Mouse (Mus musculus) lung, postnatal 4 days (tissue): Measurements from ENCODE around the gene Poldip3.
A peak's percentile ranks its signal among the peaks of the same experiment; 100 is the strongest.

ENCODE experiments used
- DNase-seq, 2 experiments: peaks; one replicate each; pipeline ENCODE4 v3.0.0; 2021

Gene Poldip3

GRCm38 (mm10) chr15:83164971-83165471 lies 15.8 kb upstream of the Poldip3 start:
- peak; percentile 75 to 84 for DNase-seq

GRCm38 (mm10) chr15:83162818-83163485 lies 13.8 kb upstream of the Poldip3 start:
- no peak for DNase-seq

GRCm38 (mm10) chr15:83162001-83162400 lies 12.8 kb upstream of the Poldip3 start:
- DNase-seq = no peak

- DNase-seq = no peak
These were observed 12.0 kb upstream of the Poldip3 start for GRCm38 (mm10) chr15:83161062-83161748.

GRCm38 (mm10) chr15:83160561-83160960 lies 11.4 kb upstream of the Poldip3 start:
- no peak for DNase-seq

- no peak for DNase-seq
These were observed 10.6 kb upstream of the Poldip3 start for GRCm38 (mm10) chr15:83159823-83160222.

- DNase-seq = no peak
These were observed 9.5 kb upstream of the Poldip3 start for GRCm38 (mm10) chr15:83158587-83159160.

- DNase-seq = no peak
These were observed 8.5 kb upstream of the Poldip3 start for GRCm38 (mm10) chr15:83157667-83158064.

GRCm38 (mm10) chr15:83156929-83157666 lies 7.9 kb upstream of the Poldip3 start:
- DNase-seq = peak; percentile 76 to 86

- DNase-seq = no peak
These were observed 6.7 kb upstream of the Poldip3 start for GRCm38 (mm10) chr15:83155672-83156419.

GRCm38 (mm10) chr15:83154309-83154708 lies 5.1 kb upstream of the Poldip3 start:
- DNase-seq = no peak

GRCm38 (mm10) chr15:83150694-83151093 lies 1.5 kb upstream of the Poldip3 start:
- no peak for DNase-seq

- no peak for DNase-seq
These were observed 874 bp upstream of the Poldip3 start for GRCm38 (mm10) chr15:83150073-83150442.

GRCm38 (mm10) chr15:83148801-83149195 lies 386 bp downstream of the Poldip3 start:
- no peak for DNase-seq

GRCm38 (mm10) chr15:83148395-83148794 lies 789 bp downstream of the Poldip3 start:
- DNase-seq = no peak

- DNase-seq = no peak
These were observed 3.6 kb downstream of the Poldip3 start for GRCm38 (mm10) chr15:83145541-83145940.

- DNase-seq = no peak
These were observed 6.3 kb downstream of the Poldip3 start for GRCm38 (mm10) chr15:83142861-83143260.

GRCm38 (mm10) chr15:83135654-83136053 lies 13.5 kb downstream of the Poldip3 start:
- DNase-seq = no peak

GRCm38 (mm10) chr15:83134671-83135070 lies 14.5 kb downstream of the Poldip3 start:
- no peak for DNase-seq

- no peak for DNase-seq
These were observed 19.5 kb downstream of the Poldip3 start for GRCm38 (mm10) chr15:83129530-83130231.

GRCm38 (mm10) chr15:83127037-83127436 lies 22.1 kb downstream of the Poldip3 start:
- DNase-seq = peak in 1 of 2 experiments; percentile 78

GRCm38 (mm10) chr15:83126582-83126981 lies 22.6 kb downstream of the Poldip3 start:
- DNase-seq = no peak
